Mouse (Mus musculus) embryonic facial prominence, embryonic 14.5 days (tissue): ENCODE data around the gene Fam114a2. TPM values are rescaled to one million over a fixed set of nuclear protein-coding genes. Genes with fewer than 3 reads are reported as not detected.

Source experiments
- ATAC-seq: fragments of 200-750 bp; cut with Nextera tagmentation; 2 replicates; pipeline ENCODE4 v1.8.0; 2017; ENCODE audit warnings: low read depth, moderate number of reproducible peaks, moderate TSS enrichment
- DNase-seq: peaks from one replicate; pipeline ENCODE4 v3.0.0-alpha.2; 2015; ENCODE audit warnings: low spot score
- H3K27ac ChIP-seq: fragments of 300-500 bp; sonication (generic); replicated peaks from 2 replicates; pipeline ENCODE4 v1.5.1; 2014; ENCODE audit warnings: low read depth, mild to moderate bottlenecking, low read length, moderate library complexity
- H3K27me3 ChIP-seq: fragments of 300-500 bp; sonication (generic); replicated peaks from 2 replicates; pipeline ENCODE4 v1.6.1; 2014; ENCODE audit warnings: low read length; ENCODE audit not compliant: control insufficient read depth, insufficient read depth
- H3K36me3 ChIP-seq: fragments of 300-500 bp; sonication (generic); 2 replicates; pipeline ENCODE4 v1.6.1; 2014; ENCODE audit warnings: low read length, mixed read lengths; ENCODE audit not compliant: control insufficient read depth, insufficient read depth
- H3K4me1 ChIP-seq: fragments of 300-500 bp; sonication (generic); 2 replicates; pipeline ENCODE4 v1.6.1; 2014; ENCODE audit warnings: antibody characterized with exemption, low read length; ENCODE audit not compliant: control insufficient read depth, insufficient read depth
- H3K4me2 ChIP-seq: fragments of 300-500 bp; sonication (generic); 2 replicates; pipeline ENCODE4 v1.6.1; 2014; ENCODE audit warnings: low read depth, mild to moderate bottlenecking, low read length, moderate library complexity, mixed read lengths
- H3K4me3 ChIP-seq: fragments of 300-500 bp; sonication (generic); 2 replicates; pipeline ENCODE4 v1.5.1; 2014; ENCODE audit warnings: low read depth, mild to moderate bottlenecking, low read length
- H3K9ac ChIP-seq: fragments of 300-500 bp; sonication (generic); 2 replicates; pipeline ENCODE4 v1.6.1; 2014; ENCODE audit warnings: low read depth, mild to moderate bottlenecking, low read length, moderate library complexity, mixed read lengths
- H3K9me3 ChIP-seq: fragments of 300-500 bp; sonication (generic); 2 replicates; pipeline ENCODE4 v1.6.1; 2016; ENCODE audit warnings: low read length; ENCODE audit not compliant: control insufficient read depth
- WGBS: fragments of 180-500 bp; shearing (Covaris S2); extraction: QIAGEN DNeasy Blood & Tissue Kit; methylation state at CpG from one replicate; pipeline ENCODE4 v1.1.7; 2014; 5-methylcytosine and 5-hydroxymethylcytosine counted together
- polyA plus RNA-seq: library from polyadenylated mRNA; unstranded; fragments of >200 nt; fragmentation: Nextera tagmentation; extraction: Ambion mirVana; gene quantifications from 2 replicates; pipeline ENCODE4 v1.2.1, GENCODE M21; 2014

Fam114a2 gene
- polyA plus RNA-seq, 1 experiment from 2014 or later, result 47.7 TPM

DNA sequence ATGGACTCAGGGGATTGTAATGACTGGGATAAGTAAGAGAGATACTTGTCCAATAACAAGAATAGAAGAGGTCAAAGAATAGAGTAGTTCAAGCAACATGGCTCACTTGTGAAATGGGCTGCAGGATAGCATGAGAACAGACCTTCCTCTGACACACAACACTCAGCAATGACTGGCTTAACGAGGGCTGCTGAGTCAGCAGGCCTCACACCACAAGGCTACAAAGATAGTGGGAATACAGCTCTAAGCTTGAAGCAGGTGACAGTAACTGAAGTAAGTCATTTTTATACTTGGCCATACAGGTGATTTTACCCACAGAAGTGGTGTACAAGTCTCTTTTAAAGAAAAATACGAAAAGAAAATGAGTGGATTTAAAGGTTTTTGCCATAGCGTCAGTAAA lies 7.5 kb upstream of the Fam114a2 start:
- peaks cover 50% of the 10 kb centered on the region for H3K36me3 ChIP-seq
- H3K4me1 ChIP-seq, result no peaks in the 10 kb centered on the region
- ATAC-seq (no peak), DNase-seq (no peak)
- H3K4me2 ChIP-seq, result no peak overlapping the region
- no peak overlapping the region for H3K27ac ChIP-seq
- no peak overlapping the region for H3K9ac ChIP-seq
- H3K4me3 ChIP-seq, result no peak overlapping the region
- no peaks in the 10 kb centered on the region for H3K27me3 ChIP-seq
- WGBS, result 91% methylated on average over 3 of the region's 3 CpGs
- no peaks in the 10 kb centered on the region for H3K9me3 ChIP-seq

DNA sequence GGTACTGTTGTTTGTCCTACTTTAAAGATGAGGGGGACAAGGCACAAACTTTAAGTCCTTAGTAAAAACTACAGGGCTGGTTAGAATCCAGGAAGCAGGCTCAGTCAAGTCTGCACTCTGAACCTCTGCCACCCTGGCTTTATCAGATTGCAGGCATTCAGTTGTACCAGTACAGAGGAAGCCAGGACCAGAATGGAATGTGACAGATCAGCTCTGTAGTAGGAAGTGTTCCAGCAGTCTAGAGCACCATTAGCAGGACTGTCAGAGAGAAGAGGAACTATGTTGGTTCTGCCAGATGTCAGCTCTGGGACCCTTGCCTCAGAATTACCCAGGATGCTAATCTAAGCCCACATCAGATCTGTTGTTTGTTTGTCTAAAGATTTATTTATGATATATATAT lies 6.2 kb upstream of the Fam114a2 start:
- no peaks in the 10 kb centered on the region for H3K4me1 ChIP-seq
- H3K27me3 ChIP-seq, result no peaks in the 10 kb centered on the region
- no peak for DNase-seq
- H3K4me2 ChIP-seq, result no peak overlapping the region
- no peak overlapping the region for H3K4me3 ChIP-seq
- H3K9ac ChIP-seq, result no peak overlapping the region
- H3K27ac ChIP-seq, result no peak overlapping the region
- H3K36me3 ChIP-seq, result peaks cover 42% of the 10 kb centered on the region
- H3K9me3 ChIP-seq, result no peaks in the 10 kb centered on the region
- ATAC-seq, result no peak

DNA sequence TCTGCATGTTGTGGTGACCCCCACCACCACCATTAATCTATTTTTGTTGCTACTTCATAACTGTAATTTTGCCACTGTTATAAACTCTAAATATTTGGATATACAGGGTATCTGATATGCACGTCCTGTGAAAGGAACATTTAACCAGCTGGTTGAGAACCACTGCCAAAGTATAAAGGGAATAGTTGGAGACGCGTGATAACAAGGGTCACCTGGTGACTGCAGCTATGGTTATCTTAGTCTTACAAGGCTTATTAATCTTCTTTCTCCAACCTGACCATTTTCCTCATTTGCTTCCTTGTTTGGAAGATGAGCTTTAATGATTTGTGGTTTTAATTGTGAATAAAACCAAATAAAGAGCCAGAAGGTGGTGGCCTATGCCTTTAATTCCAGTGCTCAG lies 5.0 kb upstream of the Fam114a2 start:
- H3K4me1 ChIP-seq, result no peaks in the 10 kb centered on the region
- no peak overlapping the region for H3K4me2 ChIP-seq
- H3K9ac ChIP-seq, result no peak overlapping the region
- H3K27ac ChIP-seq, result no peak overlapping the region
- DNase-seq (no peak), ATAC-seq (no peak)
- H3K36me3 ChIP-seq, result peaks cover 30% of the 10 kb centered on the region
- H3K9me3 ChIP-seq, result no peaks in the 10 kb centered on the region
- WGBS, result 90% methylated on average over 3 of the region's 3 CpGs
- no peak overlapping the region for H3K4me3 ChIP-seq
- no peaks in the 10 kb centered on the region for H3K27me3 ChIP-seq

DNA sequence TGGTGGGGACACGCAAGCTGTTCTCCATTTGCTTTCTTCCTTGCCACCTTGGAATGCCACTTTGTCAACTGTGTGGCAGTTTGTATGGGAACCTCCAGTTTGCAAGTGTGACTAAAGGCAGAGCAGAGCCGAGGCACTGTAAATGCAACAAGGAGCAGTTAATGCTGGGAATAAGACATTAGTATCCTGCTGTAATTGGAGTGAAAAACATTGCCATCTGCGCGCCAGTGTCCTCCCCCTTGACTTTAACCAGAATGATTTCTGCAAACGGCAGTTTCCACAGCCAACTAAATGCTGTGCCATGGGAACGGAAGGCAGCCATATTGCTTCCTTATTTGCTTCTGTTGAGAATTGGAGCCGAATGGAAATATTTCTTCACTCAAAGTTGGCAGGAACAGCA lies 3.6 kb upstream of the Fam114a2 start:
- H3K4me1 ChIP-seq, result peaks cover 4% of the 10 kb centered on the region; the same call in 1 of the 2 replicates
- no peak overlapping the region for H3K4me3 ChIP-seq
- no peaks in the 10 kb centered on the region for H3K9me3 ChIP-seq
- H3K9ac ChIP-seq, result no peak overlapping the region
- H3K27me3 ChIP-seq, result no peaks in the 10 kb centered on the region
- DNase-seq (no peak), ATAC-seq (no peak)
- 0 out of 2 replicates have a peak, but pooled peaks cover 22% of the 10 kb centered on the region for H3K36me3 ChIP-seq
- no peak overlapping the region for H3K27ac ChIP-seq
- no peak overlapping the region for H3K4me2 ChIP-seq
- WGBS, result 85% methylated on average over 7 of the region's 7 CpGs

GRCm38 (mm10) chr11:57521206-57521605 lies 2.8 kb upstream of the Fam114a2 start:
- ATAC-seq, result no peak
- H3K4me3 ChIP-seq, result no peak overlapping the region
- no peaks in the 10 kb centered on the region for H3K9me3 ChIP-seq
- peaks cover 4% of the 10 kb centered on the region; the same call in 1 of the 2 replicates for H3K4me1 ChIP-seq
- no peak overlapping the region for H3K27ac ChIP-seq
- no peak overlapping the region for H3K9ac ChIP-seq
- 0 out of 2 replicates have a peak, but pooled peaks cover 22% of the 10 kb centered on the region for H3K36me3 ChIP-seq
- no peak overlapping the region for H3K4me2 ChIP-seq
- DNase-seq, result no peak
- no peaks in the 10 kb centered on the region for H3K27me3 ChIP-seq
- WGBS, result 96% methylated on average over 3 of the region's 3 CpGs

DNA sequence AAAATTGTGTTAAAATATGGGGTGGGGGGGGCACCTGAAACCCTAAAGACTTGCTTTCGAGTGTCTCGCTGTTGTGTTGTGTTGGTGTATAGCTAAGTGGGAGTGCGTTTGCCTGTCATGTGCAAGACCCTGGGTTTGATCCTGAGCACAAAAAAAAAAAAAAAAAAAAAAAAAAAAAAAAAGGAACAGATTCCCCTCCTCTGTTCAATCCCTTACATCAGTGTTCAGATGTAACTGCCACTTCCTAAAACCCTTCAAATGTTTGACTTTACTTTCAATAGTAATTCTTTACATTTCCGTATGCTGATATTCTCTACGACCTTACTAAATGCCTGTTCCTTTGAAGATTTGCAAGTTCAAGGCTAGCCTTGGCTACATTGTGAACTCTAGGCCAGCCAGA lies 887 bp upstream of the Fam114a2 start:
- Histone ChIP-seq H3K9me3 (no peaks in the 10 kb centered on the region), H3K4me2 (peak overlapping the region; percentile 74), H3K27me3 (no peaks in the 10 kb centered on the region), H3K4me1 (peaks cover 4% of the 10 kb centered on the region; the same call in 1 of the 2 replicates), H3K9ac (peak overlapping the region; percentile 86), H3K27ac (no peak overlapping the region), H3K4me3 (peak overlapping the region; percentile 91), H3K36me3 (0 out of 2 replicates have a peak, but pooled peaks cover 22% of the 10 kb centered on the region)
- ATAC-seq (no peak), DNase-seq (no peak)
- 70% methylated on average over 5 of the region's 5 CpGs for WGBS

DNA sequence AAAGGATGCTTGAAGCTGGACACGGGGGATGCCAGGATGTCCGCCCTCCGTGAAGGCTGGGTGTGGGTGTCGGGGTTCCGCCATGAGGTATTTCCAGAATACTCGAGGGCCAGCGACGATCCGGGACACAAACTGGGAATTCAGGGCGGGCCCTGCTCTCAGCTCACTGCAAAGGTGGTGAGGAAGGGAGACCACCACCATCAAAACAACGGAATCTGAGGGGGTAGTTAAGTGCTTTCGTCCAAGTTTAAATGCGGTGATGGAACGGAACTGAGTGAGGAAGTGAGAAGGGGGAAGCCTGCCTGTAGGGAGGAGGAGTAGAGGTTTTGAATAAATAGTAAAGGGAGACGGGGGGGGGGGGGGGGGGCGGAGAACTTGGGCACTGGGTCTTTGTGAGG lies 333 bp upstream of the Fam114a2 start:
- Histone ChIP-seq H3K36me3 (0 out of 2 replicates have a peak, but pooled peaks cover 24% of the 10 kb centered on the region), H3K4me1 (peaks cover 4% of the 10 kb centered on the region; the same call in 1 of the 2 replicates), H3K9me3 (no peaks in the 10 kb centered on the region), H3K9ac (peak overlapping the region; percentile 86), H3K27me3 (no peaks in the 10 kb centered on the region), H3K4me3 (peak overlapping the region; percentile 91), H3K4me2 (peak overlapping the region; percentile 74), H3K27ac (peak overlapping the region; percentile 85)
- DNase-seq (no peak), ATAC-seq (peak; percentile 26)
- 1% methylated on average over 16 of the region's 16 CpGs for WGBS

- peaks cover 4% of the 10 kb centered on the region; the same call in 1 of the 2 replicates for H3K4me1 ChIP-seq
- H3K4me3 ChIP-seq, result 0 out of 2 replicates have a peak overlapping the region, but pooled peaks have one; percentile 91
- peaks cover 32% of the 10 kb centered on the region for H3K36me3 ChIP-seq
- no peaks in the 10 kb centered on the region for H3K9me3 ChIP-seq
- peak overlapping the region; percentile 74; the same call in 1 of the 2 replicates for H3K4me2 ChIP-seq
- H3K27me3 ChIP-seq, result no peaks in the 10 kb centered on the region
- ATAC-seq (no peak), DNase-seq (no peak)
- H3K9ac ChIP-seq, result peak overlapping the region; percentile 86; the same call in 1 of the 2 replicates
- 67% methylated on average over 5 of the region's 5 CpGs for WGBS
- no peak overlapping the region for H3K27ac ChIP-seq
Measured at GRCm38 (mm10) chr11:57516946-57517441, 1.4 kb downstream of the Fam114a2 start.

GRCm38 (mm10) chr11:57515218-57515617 lies 3.2 kb downstream of the Fam114a2 start:
- H3K27ac ChIP-seq, result no peak overlapping the region
- ATAC-seq (no peak), DNase-seq (no peak)
- WGBS, result 89% methylated on average over 5 of the region's 5 CpGs
- peaks cover 40% of the 10 kb centered on the region for H3K36me3 ChIP-seq
- no peaks in the 10 kb centered on the region for H3K27me3 ChIP-seq
- H3K9me3 ChIP-seq, result no peaks in the 10 kb centered on the region
- no peak overlapping the region for H3K4me2 ChIP-seq
- H3K4me1 ChIP-seq, result peaks cover 4% of the 10 kb centered on the region; the same call in 1 of the 2 replicates
- H3K9ac ChIP-seq, result no peak overlapping the region
- H3K4me3 ChIP-seq, result no peak overlapping the region
